Mouse (Mus musculus): ENCODE data around the gene Znfx1.

- no peak for TF ChIP-seq CTCF (IDR thresholded peaks at IDR 0.05)
- TF ChIP-seq EP300 (IDR thresholded peaks at IDR 0.05): no peak
Observed at GRCm38 (mm10) chr2:167081639-167082038, 18.8 kb upstream of the Znfx1 start.
